8 mouse cellular contexts compared by ENCODE assay signal in genomic region chr8:108718031-108718430, GRCm38 (mm10).
DNase-seq lines count a peak whose midpoint lies in the region; ATAC-seq and TF ChIP-seq lines count a peak whose summit lies in the region.

No protein-coding gene starts in this region.

- 42% methylated on average over 6 of the region's 6 CpGs for WGBS in heart, embryonic 11.5 days (ENCODE audit: insufficient replicate concordance)
- WGBS in kidney, postnatal 0 days = 49% methylated on average over 6 of the region's 6 CpGs
- WGBS in midbrain, embryonic 15.5 days = 21% methylated on average over 6 of the region's 6 CpGs

- no peak for DNase-seq in heart, postnatal 4 days
- DNase-seq in kidney, postnatal 0 days (ENCODE audit: low spot score) = no peak
- no peak for DNase-seq in gastrocnemius, adult 8-10 months (ENCODE audit: low spot score in 2 of 2)
- DNase-seq in right cerebral cortex, postnatal 14 days = no peak
- no peak for DNase-seq in left cerebral cortex, adult 8-10 months (ENCODE audit: low spot score in 2 of 2)

- no peak for ATAC-seq in heart, embryonic 11.5 days (replicated peaks; ENCODE audit: insufficient number of reproducible peaks, low FRiP score, low TSS enrichment)
- no peak for ATAC-seq in kidney, postnatal 0 days (replicated peaks; ENCODE audit: low FRiP score, low read depth)
- ATAC-seq in midbrain, embryonic 15.5 days (replicated peaks) = no peak

- no peaks in the 10 kb centered on the region for H3K27me3 ChIP-seq in heart, embryonic 11.5 days (ENCODE audit: control insufficient read depth, insufficient read depth, low read length)
- H3K27me3 ChIP-seq in kidney, postnatal 0 days (ENCODE audit: insufficient read depth, low read length) = no peaks in the 10 kb centered on the region
- H3K27me3 ChIP-seq in midbrain, embryonic 15.5 days (replicated peaks) = no peaks in the 10 kb centered on the region

- H3K4me2 ChIP-seq in heart, embryonic 11.5 days = peak overlapping the region; percentile 9
- peak overlapping the region; percentile 2 for H3K4me2 ChIP-seq in kidney, postnatal 0 days (ENCODE audit: low read length)
- H3K4me2 ChIP-seq in midbrain, embryonic 15.5 days = peak overlapping the region; percentile 91

- no peak for TF ChIP-seq CTCF in embryonic fibroblast, embryonic 13.5 days (IDR thresholded peaks at IDR 0.05; ENCODE audit: borderline replicate concordance, insufficient read depth, low read length)
- no peak for TF ChIP-seq CTCF in kidney, postnatal 0 days (IDR thresholded peaks at IDR 0.05; ENCODE audit: low read depth)

- H3K9me3 ChIP-seq in heart, embryonic 11.5 days (replicated peaks; ENCODE audit: control insufficient read depth, low read length) = no peaks in the 10 kb centered on the region
- H3K9me3 ChIP-seq in kidney, postnatal 0 days (replicated peaks; ENCODE audit: low read length) = no peaks in the 10 kb centered on the region
- no peaks in the 10 kb centered on the region for H3K9me3 ChIP-seq in midbrain, embryonic 15.5 days

- H3K4me1 ChIP-seq in heart, embryonic 11.5 days (ENCODE audit: control insufficient read depth, insufficient read depth, low read length) = peaks cover 55% of the 10 kb centered on the region
- H3K4me1 ChIP-seq in embryonic fibroblast, embryonic 13.5 days (ENCODE audit: control insufficient read depth, insufficient read depth, low read length) = peaks cover 22% of the 10 kb centered on the region
- H3K4me1 ChIP-seq in kidney, postnatal 0 days (replicated peaks; ENCODE audit: insufficient read depth, low read length) = peaks cover 31% of the 10 kb centered on the region
- peaks cover 90% of the 10 kb centered on the region for H3K4me1 ChIP-seq in midbrain, embryonic 15.5 days

- H3K27ac ChIP-seq in heart, embryonic 11.5 days (ENCODE audit: low read depth, low read length) = no peak overlapping the region
- peak overlapping the region; percentile 79 for H3K27ac ChIP-seq in embryonic fibroblast, embryonic 13.5 days (ENCODE audit: insufficient read depth, low read length)
- H3K27ac ChIP-seq in kidney, postnatal 0 days = no peak overlapping the region
- peak overlapping the region; percentile 65 for H3K27ac ChIP-seq in midbrain, embryonic 15.5 days

- TF ChIP-seq POLR2A in embryonic fibroblast, embryonic 13.5 days (IDR thresholded peaks at IDR 0.05; ENCODE audit: low read depth, low read length) = no peak

- no peak overlapping the region for H3K4me3 ChIP-seq in heart, embryonic 11.5 days (ENCODE audit: low read depth, low read length)
- H3K4me3 ChIP-seq in embryonic fibroblast, embryonic 13.5 days (ENCODE audit: insufficient read depth, low read length) = peak overlapping the region; percentile 65
- H3K4me3 ChIP-seq in kidney, postnatal 0 days (replicated peaks; ENCODE audit: low read depth, low read length) = no peak overlapping the region
- H3K4me3 ChIP-seq in midbrain, embryonic 15.5 days = peak overlapping the region; percentile 82

- no peaks in the 10 kb centered on the region for H3K36me3 ChIP-seq in heart, embryonic 11.5 days (ENCODE audit: control insufficient read depth, insufficient read depth, low read length)
- H3K36me3 ChIP-seq in kidney, postnatal 0 days (ENCODE audit: insufficient read depth, low read length) = no peaks in the 10 kb centered on the region
- no peaks in the 10 kb centered on the region for H3K36me3 ChIP-seq in midbrain, embryonic 15.5 days (replicated peaks)

- H3K9ac ChIP-seq in heart, embryonic 11.5 days (ENCODE audit: low read depth, low read length) = no peak overlapping the region
- H3K9ac ChIP-seq in kidney, postnatal 0 days (ENCODE audit: low read depth, low read length) = no peak overlapping the region
- H3K9ac ChIP-seq in midbrain, embryonic 15.5 days = peak overlapping the region; percentile 79; the same call in 1 of the 2 replicates

Comparison
In these comparisons a context has a peak if more than half of its experiments do, and no peak if none do; other contexts are left out.
1. H3K27ac ChIP-seq: peak in embryonic fibroblast, embryonic 13.5 days (single experiment) and midbrain, embryonic 15.5 days (single experiment); none in heart, embryonic 11.5 days (single experiment) and kidney, postnatal 0 days (single experiment).
2. H3K4me2 ChIP-seq: peak in every context shown above with its lines; median percentile 91 in midbrain, embryonic 15.5 days; 9 in heart, embryonic 11.5 days; 2 in kidney, postnatal 0 days.
3. H3K4me3 ChIP-seq: peak in embryonic fibroblast, embryonic 13.5 days (single experiment) and midbrain, embryonic 15.5 days (single experiment); none in heart, embryonic 11.5 days (single experiment) and kidney, postnatal 0 days (single experiment).